Mouse (Mus musculus): ENCODE data around the gene Sos1.
A peak's percentile ranks its signal among the peaks of the same experiment; 100 is the strongest.
"Not testable (repeated sequence)": the region's sequence is repeated elsewhere in the genome, so short reads cannot be mapped to it uniquely, and the experiment has no call there.

Gene Sos1

GRCm38 (mm10) chr17:80418572-80419210, 61.6 kb downstream of the Sos1 start:
- no peak for DNase-seq

GRCm38 (mm10) chr17:80411182-80411581, 69.1 kb downstream of the Sos1 start:
- no peak for DNase-seq

DNA sequence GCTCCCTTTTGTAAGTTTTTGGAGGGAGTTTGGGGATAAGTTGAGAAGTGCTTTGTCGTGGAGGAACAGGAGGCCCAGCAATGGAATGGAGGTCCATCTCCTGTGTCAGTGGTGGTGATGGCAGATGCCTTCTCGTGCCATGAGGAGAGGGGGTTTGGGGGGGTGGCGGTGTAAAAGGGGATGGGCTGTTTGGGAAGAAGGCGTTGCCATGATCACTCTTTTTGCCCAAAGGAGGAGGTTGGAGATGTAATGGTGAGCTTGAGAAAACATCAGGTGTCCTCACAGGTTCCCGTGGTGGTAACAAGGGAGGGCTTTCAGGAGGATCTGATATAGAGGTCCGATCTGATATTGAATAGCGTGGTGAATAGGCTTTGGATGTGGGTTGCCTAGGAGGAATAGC, 82.0 kb downstream of the Sos1 start:
- no peak for DNase-seq

DNA sequence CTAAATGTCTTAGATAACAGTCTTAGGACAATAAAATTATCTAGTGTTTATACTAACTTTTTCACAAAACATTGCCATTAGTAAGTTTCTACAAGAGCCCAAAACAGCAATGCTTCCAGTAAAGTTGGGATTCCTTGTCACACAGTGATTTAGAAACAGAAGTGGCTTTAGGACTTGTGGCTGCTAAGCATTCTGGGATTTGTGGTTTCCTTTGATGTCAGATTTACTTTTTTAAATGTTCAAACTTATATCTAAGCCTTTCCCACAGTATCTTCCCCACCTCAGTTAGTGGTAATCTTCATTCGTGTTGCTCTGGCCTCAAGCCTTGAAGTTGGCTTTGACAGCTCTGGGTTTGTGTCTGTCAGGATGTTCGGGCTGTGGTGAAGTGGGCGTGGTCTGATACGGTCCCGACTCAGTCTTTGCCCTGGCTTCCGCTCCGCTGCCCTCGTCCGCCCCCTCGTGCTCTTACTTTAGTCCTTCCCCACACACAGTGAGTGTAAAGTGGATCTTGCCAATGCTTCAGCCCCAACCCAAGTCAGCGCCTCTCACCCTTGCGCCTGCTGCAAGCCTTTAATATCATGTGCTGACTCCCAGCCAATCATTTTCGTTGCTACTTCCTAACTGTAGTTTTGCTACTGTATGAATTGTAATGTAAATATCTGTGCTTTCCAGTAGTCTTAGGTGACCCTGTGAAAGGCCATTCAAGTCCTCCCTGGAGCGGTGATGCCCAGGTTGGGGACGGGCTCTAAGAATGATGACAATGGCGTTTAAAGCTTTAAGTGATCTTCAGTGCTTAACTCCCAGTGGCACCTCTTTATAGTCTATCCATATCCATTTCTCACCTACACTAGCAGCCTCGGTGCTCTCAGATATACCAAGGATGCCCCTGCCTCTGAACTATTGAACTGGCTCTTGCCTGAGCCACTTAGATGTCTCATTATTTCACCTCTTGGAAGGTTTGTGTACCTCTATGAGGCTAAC, 88.5 kb downstream of the Sos1 start:
- DNase-seq, result peak; percentile 9 to 31

DNA sequence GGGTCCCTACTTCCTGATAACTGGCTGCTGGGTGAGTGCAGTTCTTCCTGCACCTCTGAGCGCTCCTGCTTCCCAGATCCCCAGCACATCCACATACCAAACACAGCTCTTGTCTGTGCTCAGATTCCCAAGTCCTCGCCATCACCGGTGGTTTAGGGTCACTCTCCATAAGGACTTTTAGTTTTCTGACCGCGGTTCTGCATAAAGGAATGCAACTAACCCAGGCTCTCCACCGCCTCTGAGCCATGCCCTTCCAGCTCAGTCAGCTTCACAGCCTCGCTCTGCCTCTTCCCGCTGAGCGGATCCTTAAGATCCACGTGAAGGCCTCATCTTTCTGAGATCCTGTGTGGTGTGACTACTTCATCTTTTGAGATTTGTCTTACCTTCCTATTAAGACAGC, 90.2 kb downstream of the Sos1 start:
- DNase-seq, result no peak

DNA sequence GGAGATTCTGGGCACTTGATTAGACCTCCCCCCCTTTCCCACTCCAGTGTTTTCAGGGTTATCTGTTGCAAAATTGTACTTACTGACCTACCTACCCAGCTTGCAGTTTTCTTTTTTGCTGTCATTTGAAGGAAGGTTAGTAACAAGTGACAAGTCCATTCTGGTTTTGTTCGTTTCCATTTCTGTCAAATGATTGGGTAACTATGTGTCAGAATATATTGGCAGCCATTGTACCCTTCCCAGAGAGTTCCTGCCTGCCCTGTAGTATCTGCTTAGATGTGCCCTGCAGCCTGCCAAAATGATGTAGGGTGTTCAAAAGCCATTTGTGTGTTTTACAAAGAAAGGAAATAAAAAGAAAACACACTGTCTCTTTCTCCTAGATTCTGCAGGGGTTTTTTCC, 94.6 kb downstream of the Sos1 start:
- DNase-seq, result no peak

DNA sequence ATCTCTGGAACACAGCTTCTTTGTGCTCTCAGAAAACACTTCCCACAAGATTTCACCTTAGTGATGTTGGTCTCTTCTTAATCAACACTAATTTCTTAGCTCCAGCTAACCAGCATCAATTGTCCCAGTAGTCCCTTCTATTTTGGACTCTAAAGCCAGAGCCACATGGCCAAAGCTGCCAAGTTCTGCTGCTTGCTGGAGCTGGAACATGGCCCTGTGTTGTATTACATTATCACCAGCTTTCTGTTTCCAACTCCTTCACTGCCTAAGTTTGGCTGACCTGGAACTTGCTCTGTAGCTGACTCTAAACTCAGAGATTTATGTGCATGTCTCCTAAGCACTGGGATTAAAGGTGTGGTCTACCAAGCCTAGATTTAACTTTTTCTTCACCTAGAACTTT, 101.9 kb downstream of the Sos1 start:
- DNase-seq, result not testable (repeated sequence)

GRCm38 (mm10) chr17:80373726-80374096, 106.5 kb downstream of the Sos1 start:
- DNase-seq, result no peak

DNA sequence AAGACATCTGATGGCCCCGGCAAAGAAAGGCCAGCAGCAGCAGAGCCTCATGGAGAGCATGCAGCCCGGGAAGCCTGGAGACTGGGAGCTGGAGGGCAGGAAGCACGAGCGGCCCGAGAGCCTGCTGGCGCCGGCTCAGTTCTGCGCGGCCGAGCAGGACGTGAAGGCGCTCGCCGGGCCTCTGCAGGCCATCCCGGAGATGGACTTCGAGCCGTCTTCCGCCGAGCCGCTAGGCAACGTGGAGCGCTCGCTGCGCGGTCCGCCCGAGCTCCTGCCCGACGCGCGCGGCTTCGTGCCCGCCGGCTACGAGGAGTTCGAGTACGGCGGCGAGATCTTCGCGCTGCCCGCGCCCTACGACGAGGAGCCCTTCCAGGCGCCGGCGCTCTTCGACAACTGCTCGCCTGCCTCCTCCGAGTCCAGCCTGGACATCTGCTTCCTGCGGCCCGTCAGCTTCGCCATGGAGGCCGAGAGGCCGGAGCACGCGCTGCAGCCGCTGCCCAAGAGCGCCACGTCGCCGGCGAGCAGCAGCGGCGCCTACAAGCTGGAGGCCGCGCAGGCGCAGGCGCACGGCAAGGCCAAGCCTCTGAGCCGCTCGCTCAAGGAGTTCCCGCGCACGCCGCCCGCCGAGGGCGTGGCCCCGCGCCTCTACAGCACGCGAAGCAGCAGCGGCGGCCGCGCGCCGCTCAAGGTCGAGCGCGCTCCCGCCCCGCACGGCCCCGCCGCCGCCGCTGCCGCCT, 107.1 kb downstream of the Sos1 start, which contains the start of gene Gm10190:
Gm10190 (minus strand) TSS at position 553 of the 737 bp plus-strand sequence.
- peak; percentile 86 to 93 for DNase-seq

DNA sequence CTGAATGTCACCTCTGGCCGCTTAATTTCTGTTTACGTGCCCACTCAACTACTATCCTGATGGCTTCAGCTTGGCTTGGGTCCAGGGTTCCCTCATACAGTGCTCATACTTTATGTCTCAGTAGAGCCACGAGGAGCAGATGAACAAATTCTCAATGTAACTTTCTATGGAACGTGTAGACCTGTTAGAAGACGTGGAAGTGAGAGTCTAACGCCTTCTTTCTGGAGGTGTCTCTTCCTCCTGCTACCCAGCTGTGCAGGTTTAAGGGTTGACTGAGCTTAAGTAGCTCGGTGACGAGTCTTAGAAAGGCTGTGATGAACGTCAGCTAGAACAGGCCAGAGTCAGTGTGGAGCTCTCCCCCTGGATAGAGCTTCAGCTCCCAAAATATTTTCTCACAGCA, 111.6 kb downstream of the Sos1 start:
- DNase-seq, result no peak

GRCm38 (mm10) chr17:80367276-80367675, 113.0 kb downstream of the Sos1 start:
- DNase-seq, result peak in 1 of 2 experiments; percentile 6

DNA sequence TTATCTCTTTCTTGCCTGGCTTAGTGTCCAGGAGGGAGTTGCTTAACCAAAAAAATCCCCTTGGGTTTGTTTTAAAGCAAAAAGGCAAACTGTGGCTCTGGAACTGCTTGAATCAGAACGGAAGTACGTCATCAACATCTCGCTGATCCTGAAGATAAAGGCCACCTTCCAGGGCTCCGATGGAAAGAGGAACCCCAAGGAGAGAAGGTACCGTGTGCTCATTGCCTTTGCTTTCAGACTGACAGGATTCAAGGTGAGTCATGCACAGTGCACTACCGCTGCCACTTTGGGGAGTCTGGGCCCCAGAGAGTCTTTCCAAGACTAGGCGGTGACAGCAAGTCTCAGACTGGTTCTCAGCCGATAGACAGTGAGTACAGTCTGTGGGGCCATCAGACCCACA, 120.0 kb downstream of the Sos1 start:
- no peak for DNase-seq

DNA sequence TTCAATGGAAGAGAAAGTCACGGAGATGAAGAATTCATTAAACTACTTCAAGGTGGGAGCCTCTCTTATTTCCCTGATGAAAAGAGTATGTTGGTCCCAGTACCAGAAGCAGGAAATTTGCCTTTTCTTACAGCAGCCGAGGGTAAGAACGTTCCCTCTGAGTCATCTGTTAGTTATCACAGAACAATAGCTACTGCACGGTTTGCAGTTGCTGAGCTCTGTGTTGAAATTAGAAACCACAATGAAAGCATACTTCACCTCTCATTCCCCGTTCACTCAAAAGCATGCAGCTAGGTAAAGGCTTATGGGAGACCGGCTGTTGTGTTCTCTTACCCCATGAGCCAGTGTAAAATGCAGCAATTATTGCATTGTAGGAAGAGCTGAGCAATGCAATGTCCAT, 133.0 kb downstream of the Sos1 start:
- DNase-seq, result no peak

GRCm38 (mm10) chr17:80346591-80347125, 133.6 kb downstream of the Sos1 start:
- DNase-seq, result no peak

DNA sequence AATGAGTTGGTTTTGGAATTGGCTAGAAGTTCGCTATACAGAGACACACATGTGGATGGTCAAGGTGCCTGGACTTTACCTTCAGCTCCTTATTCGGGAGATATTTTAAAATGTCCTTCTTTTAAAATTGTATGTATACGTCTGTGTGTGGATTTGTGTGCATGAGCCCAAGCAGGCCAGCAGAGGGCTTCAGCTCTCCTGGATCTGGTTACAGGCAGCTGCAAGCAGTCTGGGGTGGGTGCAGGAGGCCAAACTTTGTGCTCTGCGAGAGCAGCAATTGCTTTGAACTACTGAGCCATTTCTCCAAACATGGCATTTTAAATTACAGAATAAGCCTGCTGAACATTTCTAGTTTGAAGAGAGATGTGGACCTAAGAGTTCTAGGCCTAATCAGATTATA, 135.0 kb downstream of the Sos1 start:
- no peak for DNase-seq
